Mouse (Mus musculus) 3134 (cell line): ENCODE data around the gene Bfsp1.

Experiments
- DNase-seq: peaks from one replicate; pipeline ENCODE4 v3.0.0-alpha.2; 2011; ENCODE audit warnings: low spot score; ENCODE audit not compliant: insufficient read length; ENCODE audit errors: extremely low read depth

The Bfsp1 gene

GRCm38 (mm10) chr2:143862484-143863231 lies at the start of gene Bfsp1:
Bfsp1 (minus strand) TSS chr2:143863173.
- DNase-seq: no peak

- DNase-seq: no peak
Observed at GRCm38 (mm10) chr2:143912199-143912598, 49.2 kb upstream of the Bfsp1 start.

GRCm38 (mm10) chr2:143909230-143909629 lies 46.3 kb upstream of the Bfsp1 start:
- DNase-seq: no peak

- peak; percentile 38 for DNase-seq
Observed at GRCm38 (mm10) chr2:143904896-143905295, 41.9 kb upstream of the Bfsp1 start.

GRCm38 (mm10) chr2:143903376-143904045 lies 40.5 kb upstream of the Bfsp1 start:
- peak; percentile 75 for DNase-seq

- no peak for DNase-seq
Observed at GRCm38 (mm10) chr2:143900821-143901351, 37.9 kb upstream of the Bfsp1 start.

- no peak for DNase-seq
Observed at GRCm38 (mm10) chr2:143899470-143900220, 36.7 kb upstream of the Bfsp1 start.

GRCm38 (mm10) chr2:143891302-143892048 lies 28.5 kb upstream of the Bfsp1 start:
- DNase-seq: no peak

- no peak for DNase-seq
Observed at GRCm38 (mm10) chr2:143889860-143890433, 27.0 kb upstream of the Bfsp1 start.

- DNase-seq: no peak
Observed at GRCm38 (mm10) chr2:143889131-143889859, 26.3 kb upstream of the Bfsp1 start.

GRCm38 (mm10) chr2:143882606-143883288 lies 19.8 kb upstream of the Bfsp1 start:
- no peak for DNase-seq

GRCm38 (mm10) chr2:143882002-143882401 lies 19.0 kb upstream of the Bfsp1 start:
- no peak for DNase-seq

- no peak for DNase-seq
Observed at GRCm38 (mm10) chr2:143879311-143879710, 16.3 kb upstream of the Bfsp1 start.

GRCm38 (mm10) chr2:143876929-143877632 lies 14.1 kb upstream of the Bfsp1 start:
- DNase-seq: no peak

- DNase-seq: no peak
Observed at GRCm38 (mm10) chr2:143876026-143876425, 13.1 kb upstream of the Bfsp1 start.

- no peak for DNase-seq
Observed at GRCm38 (mm10) chr2:143870936-143871688, 8.1 kb upstream of the Bfsp1 start.

GRCm38 (mm10) chr2:143867326-143867725 lies 4.4 kb upstream of the Bfsp1 start:
- peak; percentile 59 for DNase-seq

GRCm38 (mm10) chr2:143864600-143864999 lies 1.6 kb upstream of the Bfsp1 start:
- no peak for DNase-seq
